Mouse (Mus musculus): ENCODE data around the gene Psors1c2.

Psors1c2 gene

GRCm38 (mm10) chr17:35567767-35568166, 34.8 kb downstream of the Psors1c2 start:
- DNase-seq = no peak

- DNase-seq = no peak
Observed at GRCm38 (mm10) chr17:35569091-35569944, 36.3 kb downstream of the Psors1c2 start.

- DNase-seq = no peak
Observed at GRCm38 (mm10) chr17:35570836-35571235, 37.8 kb downstream of the Psors1c2 start.

- DNase-seq = no peak
Observed at GRCm38 (mm10) chr17:35571477-35571876, 38.5 kb downstream of the Psors1c2 start.

GRCm38 (mm10) chr17:35578211-35578610, 45.2 kb downstream of the Psors1c2 start:
- peak; percentile 57 for DNase-seq

- DNase-seq = no peak
Observed at GRCm38 (mm10) chr17:35582900-35583299, 49.9 kb downstream of the Psors1c2 start.

Measured in kidney, adult 11 months (tissue).